Comparison of ENCODE assay signal across 11 mouse cellular contexts in genomic region chr3:81922910-81923309, GRCm38 (mm10). TPM values are rescaled to one million over a fixed set of nuclear protein-coding genes. Genes with fewer than 3 reads are reported as not detected.
DNase-seq lines count a peak whose midpoint lies in the region; ATAC-seq lines count a peak whose summit lies in the region.
"Had no signal": no experiment of that assay in that cellular context is flagged by ENCODE, and none has a peak within 500 bp of the region (broad histone marks: within the 10 kb centered on the region; RNA-seq: fewer than 3 reads in every experiment).

No protein-coding gene starts in this region.

- H3K27ac ChIP-seq in forebrain, embryonic 15.5 days (replicated peaks), result 0 out of 2 replicates have a peak overlapping the region, but pooled peaks have one; percentile 6
- no peak overlapping the region for H3K27ac ChIP-seq in forebrain, embryonic 12.5 days

- H3K4me1 ChIP-seq in forebrain, embryonic 15.5 days, result peaks cover 29% of the 10 kb centered on the region
- H3K4me1 ChIP-seq in forebrain, embryonic 12.5 days, result peaks cover 4% of the 10 kb centered on the region; the same call in 1 of the 2 replicates

- H3K27me3 ChIP-seq in forebrain, embryonic 15.5 days, result no peaks in the 10 kb centered on the region
- H3K27me3 ChIP-seq in forebrain, embryonic 12.5 days, result no peaks in the 10 kb centered on the region

- no peak overlapping the region for H3K9ac ChIP-seq in forebrain, embryonic 15.5 days (replicated peaks)
- no peak overlapping the region for H3K9ac ChIP-seq in forebrain, embryonic 12.5 days

- peak; percentile 67 for ATAC-seq in forebrain, embryonic 15.5 days (replicated peaks)
- ATAC-seq in forebrain, embryonic 12.5 days (ENCODE audit: low FRiP score), result no peak; the same call in 1 of the 2 replicates

- 48% methylated on average over 4 of the region's 4 CpGs for WGBS in forebrain, embryonic 15.5 days
- WGBS in forebrain, embryonic 12.5 days, result 64% methylated on average over 4 of the region's 4 CpGs

- no peak overlapping the region for H3K4me3 ChIP-seq in forebrain, embryonic 15.5 days
- H3K4me3 ChIP-seq in forebrain, embryonic 12.5 days (replicated peaks), result no peak overlapping the region

- DNase-seq in 3T3-L1 (ENCODE audit: low read depth, low spot score), result peak; percentile 74
- peak; percentile 49 for DNase-seq in brain, embryonic 18.5 days (ENCODE audit: low read depth, low spot score)
- peak; percentile 19 for DNase-seq in lung, postnatal 10 days
- no peak for DNase-seq in right cerebral cortex, adult 18-20 months
- DNase-seq in adrenal gland, adult 8-10 months, result no peak
- DNase-seq in gastrocnemius, postnatal 10 days, result no peak

- H3K36me3 ChIP-seq in forebrain, embryonic 15.5 days, result no peaks in the 10 kb centered on the region
- no peaks in the 10 kb centered on the region for H3K36me3 ChIP-seq in forebrain, embryonic 12.5 days (replicated peaks)
- H3K36me3 ChIP-seq: G1E had no signal

- no peaks in the 10 kb centered on the region for H3K9me3 ChIP-seq in forebrain, embryonic 15.5 days
- H3K9me3 ChIP-seq in forebrain, embryonic 12.5 days, result no peaks in the 10 kb centered on the region
- H3K9me3 ChIP-seq: G1E had no signal

- H3K4me2 ChIP-seq in forebrain, embryonic 15.5 days (replicated peaks), result no peak overlapping the region
- no peak overlapping the region for H3K4me2 ChIP-seq in forebrain, embryonic 12.5 days

RNA-seq across cellular contexts. Expression of gene Ctso, which starts 9.5 kb away (rescaled TPM):
- polyA plus RNA-seq in forebrain, embryonic 15.5 days (2015; fragmentation: Nextera tagmentation; extraction: Ambion mirVana), result 8.3 and 8.7 TPM in 2 replicates
- polyA plus RNA-seq in forebrain, embryonic 12.5 days (2016; fragmentation: Nextera tagmentation; extraction: Ambion mirVana), result 7.1 and 7.5 TPM in 2 replicates
- total RNA-seq in adrenal gland, adult 8-10 months (2022), result 10 to 100 TPM; 45.7 to 73.5 (median 59.5) TPM
- total RNA-seq in gastrocnemius, postnatal 10 days (2021), result 1 to 10 TPM; 5.2 to 7.7 TPM

RNA-seq across cellular contexts. Expression of gene Tdo2, which starts 53.1 kb away (rescaled TPM):
- 1.2 and 2.0 TPM in 2 replicates for polyA plus RNA-seq in forebrain, embryonic 15.5 days (2015; fragmentation: Nextera tagmentation; extraction: Ambion mirVana)
- polyA plus RNA-seq in forebrain, embryonic 12.5 days (2016; fragmentation: Nextera tagmentation; extraction: Ambion mirVana), result 0.10 TPM in 1 of 2 replicates, not detected in the other
- 1 to 10 TPM in 2 of 4 experiments, under 1 TPM in 1, not detected in 1; 0.40 to 3.5 (median 1.7) TPM for total RNA-seq in adrenal gland, adult 8-10 months (2022)
- total RNA-seq in gastrocnemius, postnatal 10 days (2021), result not detected
- total RNA-seq: G1E; monocyte, adult 5-6 weeks had no signal
- polyA plus RNA-seq: G1E had no signal

RNA-seq across cellular contexts. Expression of gene Asic5, which starts 59.2 kb away (rescaled TPM):
- not detected in 2 replicates for polyA plus RNA-seq in forebrain, embryonic 15.5 days (2015; fragmentation: Nextera tagmentation; extraction: Ambion mirVana)
- not detected in 2 replicates for polyA plus RNA-seq in forebrain, embryonic 12.5 days (2016; fragmentation: Nextera tagmentation; extraction: Ambion mirVana)
- not detected for total RNA-seq in adrenal gland, adult 8-10 months (2022)
- not detected for total RNA-seq in gastrocnemius, postnatal 10 days (2021)
- total RNA-seq: G1E; left cerebral cortex, postnatal 14 days; monocyte, adult 5-6 weeks had no signal
- polyA plus RNA-seq: G1E had no signal

Comparison
In these comparisons a context has a peak if more than half of its experiments do, and no peak if none do; other contexts are left out.
1. DNase-seq: peak in 3T3-L1 (single experiment), brain, embryonic 18.5 days (single experiment) and lung, postnatal 10 days (single experiment); none in right cerebral cortex, adult 18-20 months (single experiment), adrenal gland, adult 8-10 months (single experiment) and gastrocnemius, postnatal 10 days (single experiment).
2. RNA of gene Ctso, which starts 9.5 kb away (total RNA-seq): 45.7 to 73.5 TPM in adrenal gland, adult 8-10 months; 5.2 to 7.7 TPM in gastrocnemius, postnatal 10 days; every median in the first group is over 4 times any median in the second.